Mouse (Mus musculus) testis, adult 2 months (tissue): ENCODE measurements around the gene Dock1. TPM values are rescaled to one million over a fixed set of nuclear protein-coding genes. Genes with fewer than 3 reads are reported as not detected.

Experiments
- H3K27ac ChIP-seq: fragments of 200-500 bp; 2 replicates; pipeline ENCODE4 v1.5.1; 2012; ENCODE audit warnings: low read depth, low read length; ENCODE audit not compliant: control insufficient read depth, insufficient read depth
- H3K27me3 ChIP-seq: fragments of 200-500 bp; 2 replicates; pipeline ENCODE4 v1.6.1; 2012; ENCODE audit warnings: mild to moderate bottlenecking, low read length, moderate library complexity; ENCODE audit not compliant: control insufficient read depth, insufficient read depth
- H3K36me3 ChIP-seq: fragments of 200-500 bp; 2 replicates; pipeline ENCODE4 v1.6.1; 2012; ENCODE audit warnings: mild to moderate bottlenecking, low read length; ENCODE audit not compliant: control insufficient read depth, insufficient read depth
- H3K4me1 ChIP-seq: fragments of 200-500 bp; 2 replicates; pipeline ENCODE4 v1.6.1; 2012; ENCODE audit warnings: low read length; ENCODE audit not compliant: control insufficient read depth, insufficient read depth
- H3K4me3 ChIP-seq: fragments of 200-500 bp; 2 replicates; pipeline ENCODE4 v1.5.1; 2012; ENCODE audit warnings: low read depth, mild to moderate bottlenecking, low read length, moderate library complexity, mixed read lengths; ENCODE audit not compliant: control insufficient read depth
- CTCF ChIP-seq: fragments of 200-500 bp; IDR thresholded peaks from 2 replicates; pipeline ENCODE4 v1.5.1; 2012; ENCODE audit warnings: low read depth, mild to moderate bottlenecking, inconsistent platforms, low read length, moderate library complexity; ENCODE audit not compliant: control insufficient read depth, insufficient read depth, insufficient replicate concordance
- POLR2A ChIP-seq: fragments of 200-500 bp; IDR thresholded peaks from 2 replicates; pipeline ENCODE4 v1.6.1; 2012; ENCODE audit warnings: low read depth, mild to moderate bottlenecking, inconsistent platforms, low read length, moderate library complexity; ENCODE audit not compliant: control insufficient read depth
- polyA plus RNA-seq: library from polyadenylated mRNA; depleted of rRNA; stranded (reverse); fragments of >200 nt; gene quantifications from 2 replicates; pipeline ENCODE4 v1.2.3, GENCODE M21; 2012

The Dock1 gene
- polyA plus RNA-seq, 1 experiment: 2.2 TPM

- H3K27ac ChIP-seq: no peak overlapping the region
- H3K4me1 ChIP-seq: no peaks in the 10 kb centered on the region
- no peak overlapping the region for H3K4me3 ChIP-seq
- no peaks in the 10 kb centered on the region for H3K36me3 ChIP-seq
- H3K27me3 ChIP-seq: no peaks in the 10 kb centered on the region
- TF ChIP-seq CTCF (no peak), POLR2A (no peak)
Observed at GRCm38 (mm10) chr7:134990244-134990643, 319.8 kb downstream of the Dock1 start.

- TF ChIP-seq CTCF (no peak), POLR2A (no peak)
- Histone ChIP-seq H3K4me3 (no peak overlapping the region), H3K27ac (no peak overlapping the region), H3K27me3 (no peaks in the 10 kb centered on the region), H3K36me3 (no peaks in the 10 kb centered on the region), H3K4me1 (no peaks in the 10 kb centered on the region)
Observed at GRCm38 (mm10) chr7:134990911-134991310, 320.5 kb downstream of the Dock1 start.

GRCm38 (mm10) chr7:134994983-134995382, 324.5 kb downstream of the Dock1 start:
- Histone ChIP-seq H3K36me3 (no peaks in the 10 kb centered on the region), H3K27ac (no peak overlapping the region), H3K4me3 (no peak overlapping the region), H3K27me3 (no peaks in the 10 kb centered on the region), H3K4me1 (no peaks in the 10 kb centered on the region)
- TF ChIP-seq CTCF (no peak), POLR2A (no peak)

GRCm38 (mm10) chr7:135002216-135002615, 331.8 kb downstream of the Dock1 start:
- Histone ChIP-seq H3K4me1 (no peaks in the 10 kb centered on the region), H3K27me3 (no peaks in the 10 kb centered on the region), H3K27ac (no peak overlapping the region), H3K36me3 (no peaks in the 10 kb centered on the region), H3K4me3 (no peak overlapping the region)
- no peak for TF ChIP-seq POLR2A
- no peak for TF ChIP-seq CTCF

GRCm38 (mm10) chr7:135002891-135003290, 332.4 kb downstream of the Dock1 start:
- Histone ChIP-seq H3K36me3 (no peaks in the 10 kb centered on the region), H3K4me1 (no peaks in the 10 kb centered on the region), H3K4me3 (no peak overlapping the region), H3K27me3 (no peaks in the 10 kb centered on the region), H3K27ac (no peak overlapping the region)
- TF ChIP-seq POLR2A (no peak), CTCF (no peak)

- H3K4me3 ChIP-seq: no peak overlapping the region
- no peaks in the 10 kb centered on the region for H3K27me3 ChIP-seq
- no peaks in the 10 kb centered on the region for H3K4me1 ChIP-seq
- H3K27ac ChIP-seq: no peak overlapping the region
- no peaks in the 10 kb centered on the region for H3K36me3 ChIP-seq
- TF ChIP-seq POLR2A: no peak
- TF ChIP-seq CTCF: no peak
Observed at GRCm38 (mm10) chr7:135005964-135006560, 335.6 kb downstream of the Dock1 start.

- no peaks in the 10 kb centered on the region for H3K27me3 ChIP-seq
- no peak overlapping the region for H3K4me3 ChIP-seq
- H3K36me3 ChIP-seq: no peaks in the 10 kb centered on the region
- TF ChIP-seq POLR2A: no peak
- no peak for TF ChIP-seq CTCF
- H3K27ac ChIP-seq: no peak overlapping the region
- no peaks in the 10 kb centered on the region for H3K4me1 ChIP-seq
Observed at GRCm38 (mm10) chr7:135008021-135008420, 337.6 kb downstream of the Dock1 start.
